Mouse (Mus musculus) c-Kit-positive CD71-positive TER-119-negative erythroid progenitor cells, embryonic 14.5 days (primary cell): ENCODE results near the gene Mageb4.
"Not testable (repeated sequence)": the region's sequence is repeated elsewhere in the genome, so short reads cannot be mapped to it uniquely, and the experiment has no call there.

Experiments used
- DNase-seq: peaks from one replicate; pipeline ENCODE4 v3.0.0-alpha.2; 2013; ENCODE audit warnings: low read depth

The Mageb4 gene

GRCm38 (mm10) chrX:86304993-86305392 is at the start of gene Mageb4:
Gene Mageb4 (minus strand): TSS chrX:86305093.
- not testable (repeated sequence) for DNase-seq

GRCm38 (mm10) chrX:86284597-86284996 is 20.3 kb downstream of the Mageb4 start:
- DNase-seq, result not testable (repeated sequence)

DNA sequence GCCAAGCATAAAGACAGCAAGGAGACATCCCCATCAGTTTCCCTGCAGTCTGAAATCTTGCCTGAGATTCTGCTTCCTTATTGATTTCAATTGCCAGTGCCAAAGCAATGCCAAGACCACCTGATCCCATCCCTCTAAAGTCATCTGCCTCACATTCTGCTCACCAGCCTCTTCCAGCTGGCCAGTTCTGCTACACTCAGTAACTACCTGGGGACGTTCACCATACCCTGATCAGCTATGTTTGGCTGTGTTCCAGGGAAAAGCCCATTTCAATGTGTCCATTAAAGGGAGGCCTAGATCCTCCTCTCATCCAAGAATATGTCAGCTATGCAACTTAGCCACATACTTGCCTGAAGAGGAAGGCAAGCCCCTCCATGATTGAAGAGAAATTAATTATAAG is 58.9 kb downstream of the Mageb4 start:
- DNase-seq, result not testable (repeated sequence)

GRCm38 (mm10) chrX:86237246-86237645 is 67.6 kb downstream of the Mageb4 start:
- DNase-seq, result no peak
